Mouse (Mus musculus) MEL (cell line): Measurements from ENCODE around the gene Yjefn3. TPM values are rescaled to one million over a fixed set of nuclear protein-coding genes. Genes with fewer than 3 reads are reported as not detected.

ENCODE experiments used
- DNase-seq: peaks from one replicate; pipeline ENCODE4 v3.0.0; 2011; ENCODE audit warnings: low read depth, low spot score
- H3K27ac ChIP-seq: 2 replicates; pipeline ENCODE4 v1.5.1; 2012; ENCODE audit warnings: low read depth, mild to moderate bottlenecking, control low read depth, low read length, moderate library complexity; ENCODE audit not compliant: control insufficient read depth
- H3K27me3 ChIP-seq, 2 experiments: fragments of 150-350 bp in 1 of 2; sonication (generic) in 1 of 2; 2 replicates each; pipeline ENCODE4 v1.6.1; 2012; ENCODE audit warnings: low read length in 2 of 2, mild to moderate bottlenecking in 2 of 2, improper control_type of control experiment in 1 of 2, moderate library complexity in 1 of 2; ENCODE audit not compliant: insufficient read depth in 2 of 2, control insufficient read depth in 1 of 2
- H3K36me3 ChIP-seq, 2 experiments: 2 replicates each; pipeline ENCODE4 v1.6.1; 2012 to 2014; ENCODE audit warnings: low read length in 2 of 2, improper control_type of control experiment in 1 of 2, inconsistent platforms in 1 of 2, mild to moderate bottlenecking in 1 of 2; ENCODE audit not compliant: insufficient read depth in 2 of 2, control insufficient read depth in 1 of 2
- H3K4me1 ChIP-seq, 2 experiments: fragments of 150-350 bp in 1 of 2; sonication (generic) in 1 of 2; 2 replicates each; pipeline ENCODE4 v1.6.1; 2012; ENCODE audit warnings: low read length in 2 of 2, improper control_type of control experiment in 1 of 2, mild to moderate bottlenecking in 1 of 2; ENCODE audit not compliant: insufficient read depth in 2 of 2, control insufficient read depth in 1 of 2
- H3K4me3 ChIP-seq, 2 experiments: fragments of 150-350 bp in 1 of 2; sonication (generic) in 1 of 2; 2 replicates each; pipeline ENCODE4 v1.5.1; 2012; ENCODE audit warnings: low read depth in 2 of 2, low read length in 2 of 2, mild to moderate bottlenecking in 2 of 2, moderate library complexity in 2 of 2, control low read depth in 1 of 2, improper control_type of control experiment in 1 of 2; ENCODE audit not compliant: control insufficient read depth in 1 of 2, insufficient read depth in 1 of 2
- H3K79me2 ChIP-seq: 2 replicates; pipeline ENCODE4 v1.6.1; 2012; ENCODE audit warnings: mild to moderate bottlenecking, low read length, moderate library complexity; ENCODE audit not compliant: control insufficient read depth, poor library complexity, insufficient read depth
- H3K9ac ChIP-seq: 2 replicates; pipeline ENCODE4 v1.6.1; 2012; ENCODE audit warnings: low read depth, mild to moderate bottlenecking, control low read depth, low read length, moderate library complexity; ENCODE audit not compliant: control insufficient read depth, poor library complexity, severe bottlenecking
- H3K9me3 ChIP-seq: fragments of 150-350 bp; sonication (generic); replicated peaks from 2 replicates; pipeline ENCODE4 v1.6.1; 2012; ENCODE audit warnings: mild to moderate bottlenecking, low read length, improper control_type of control experiment, moderate library complexity; ENCODE audit not compliant: insufficient read depth
- ELF1 ChIP-seq: IDR thresholded peaks from 2 replicates; pipeline ENCODE4 v1.6.1; 2014; ENCODE audit warnings: low read depth, mild to moderate bottlenecking, inconsistent platforms, low read length, improper control_type of control experiment, moderate library complexity
- ETS1 ChIP-seq: IDR thresholded peaks from 2 replicates; pipeline ENCODE4 v1.6.1; 2012; ENCODE audit warnings: low read depth, mild to moderate bottlenecking, inconsistent platforms, low read length, improper control_type of control experiment, moderate library complexity
- MAX ChIP-seq: IDR thresholded peaks from 2 replicates; pipeline ENCODE4 v1.6.1; 2011; ENCODE audit warnings: low read length, improper control_type of control experiment
- MEF2A ChIP-seq: IDR thresholded peaks from 2 replicates; pipeline ENCODE4 v1.6.1; 2014; ENCODE audit warnings: low read depth, mild to moderate bottlenecking, inconsistent platforms, low read length, improper control_type of control experiment; ENCODE audit not compliant: poor library complexity, insufficient replicate concordance, severe bottlenecking; ENCODE audit errors: extremely low read depth
- MXI1 ChIP-seq: IDR thresholded peaks from 2 replicates; pipeline ENCODE4 v1.6.1; 2011; ENCODE audit warnings: mild to moderate bottlenecking, low read depth, low read length, improper control_type of control experiment
- MYB ChIP-seq: IDR thresholded peaks from 2 replicates; pipeline ENCODE4 v1.6.1; 2011; ENCODE audit warnings: mild to moderate bottlenecking, low read depth, low read length, improper control_type of control experiment
- MYC ChIP-seq: IDR thresholded peaks from 2 replicates; pipeline ENCODE4 v1.6.1; 2011; ENCODE audit warnings: low read depth, mild to moderate bottlenecking, low read length, improper control_type of control experiment, moderate library complexity
- NELFE ChIP-seq: IDR thresholded peaks from 2 replicates; pipeline ENCODE4 v1.6.1; 2011; ENCODE audit warnings: low read depth, low read length, improper control_type of control experiment
- POLR2A ChIP-seq, 2 experiments: IDR thresholded peaks; 2 replicates each; pipeline ENCODE4 v1.6.1; 2011 to 2012; ENCODE audit warnings: low read length in 2 of 2, mild to moderate bottlenecking in 2 of 2, control low read depth in 1 of 2, improper control_type of control experiment in 1 of 2, low read depth in 1 of 2, moderate library complexity in 1 of 2; ENCODE audit not compliant: control insufficient read depth in 1 of 2, insufficient read depth in 1 of 2, poor library complexity in 1 of 2
- POLR2AphosphoS5 ChIP-seq: IDR thresholded peaks from 2 replicates; pipeline ENCODE4 v1.6.1; 2012; ENCODE audit warnings: low read depth, borderline replicate concordance, mild to moderate bottlenecking, inconsistent platforms, low read length, moderate library complexity, mixed read lengths
- RAD21 ChIP-seq: IDR thresholded peaks from 2 replicates; pipeline ENCODE4 v1.6.1; 2011; ENCODE audit warnings: mild to moderate bottlenecking, low read depth, low read length, improper control_type of control experiment
- RCOR1 ChIP-seq: IDR thresholded peaks from 2 replicates; pipeline ENCODE4 v1.6.1; 2012; ENCODE audit warnings: low read depth, mild to moderate bottlenecking, inconsistent platforms, low read length, improper control_type of control experiment
- SIN3A ChIP-seq: IDR thresholded peaks from 2 replicates; pipeline ENCODE4 v1.6.1; 2012; ENCODE audit warnings: low read length, improper control_type of control experiment, inconsistent platforms
- SMC3 ChIP-seq: IDR thresholded peaks from 2 replicates; pipeline ENCODE4 v1.6.1; 2011; ENCODE audit warnings: low read depth, low read length, improper control_type of control experiment
- TAL1 ChIP-seq: IDR thresholded peaks from 2 replicates; pipeline ENCODE4 v1.6.1; 2012; ENCODE audit warnings: mild to moderate bottlenecking, inconsistent platforms, low read length, moderate library complexity, mixed read lengths
- TBP ChIP-seq: IDR thresholded peaks from 2 replicates; pipeline ENCODE4 v1.8.0; 2011; ENCODE audit warnings: low read depth, low read length, improper control_type of control experiment
- USF2 ChIP-seq, 2 experiments: IDR thresholded peaks; 2 replicates each; pipeline ENCODE4 v1.6.1; 2011 to 2012; ENCODE audit warnings: improper control_type of control experiment in 2 of 2, low read length in 2 of 2, borderline replicate concordance in 1 of 2, inconsistent platforms in 1 of 2, low read depth in 1 of 2, mild to moderate bottlenecking in 1 of 2; ENCODE audit not compliant: insufficient read depth in 1 of 2
- ZC3H11A ChIP-seq: IDR thresholded peaks from 2 replicates; pipeline ENCODE4 v1.6.1; 2012; ENCODE audit warnings: low read depth, mild to moderate bottlenecking, inconsistent platforms, low read length, improper control_type of control experiment
- polyA plus RNA-seq, 2 experiments: library from polyadenylated mRNA; stranded (reverse) in 1 of 2; unstranded in 1 of 2; fragments of >175 nt in 1 of 2; fragments of >200 nt in 1 of 2; gene quantifications; 2 replicates each; pipeline versions ENCODE4 v1.2.1 to v1.2.4; 2012; ENCODE audit warnings: low replicate concordance in 2 of 2, low read depth in 1 of 2; ENCODE audit not compliant: insufficient read length in 2 of 2, insufficient read depth in 1 of 2, missing spikeins in 1 of 2
- total RNA-seq: library from RNA; depleted of rRNA; stranded (reverse); fragments of 300-350 nt; gene quantifications from 2 replicates; pipeline ENCODE4 v1.2.3, GENCODE M21; 2012; rRNA removed

The Yjefn3 gene
- total and polyA plus RNA-seq, 3 experiments = 5.3 to 8.2 TPM; not detected in 1

GRCm38 (mm10) chr8:69848951-69849350 is 53.6 kb downstream of the Yjefn3 start:
- no peaks in the 10 kb centered on the region for H3K79me2 ChIP-seq
- no peak overlapping the region for H3K4me3 ChIP-seq
- TF ChIP-seq RAD21 (no peak), SMC3 (no peak), RCOR1 (no peak), ELF1 (no peak), MAX (no peak), NELFE (no peak), MEF2A (no peak), ZC3H11A (no peak), ETS1 (no peak; the same call in 1 of the 2 replicates), MYB (no peak), POLR2A (IDR thresholded peaks at IDR 0.05; ENCODE audit: control insufficient read depth in 1 of 2, insufficient read depth in 1 of 2, low read depth in 1 of 2, low read length in 2 of 2, poor library complexity in 1 of 2) (no peak), POLR2AphosphoS5 (no peak), SIN3A (no peak), USF2 (IDR thresholded peaks at IDR 0.05; ENCODE audit: borderline replicate concordance in 1 of 2, insufficient read depth in 1 of 2, low read depth in 1 of 2, low read length in 2 of 2) (no peak)
- DNase-seq = peak; percentile 35
- no peaks in the 10 kb centered on the region for H3K9me3 ChIP-seq
- H3K9ac ChIP-seq = no peak overlapping the region
- H3K27me3 ChIP-seq = no peaks in the 10 kb centered on the region
- H3K36me3 ChIP-seq = peaks cover 0 to 6% of the 10 kb centered on the region in 2 experiments; a peak in 2 of 4 replicates
- H3K27ac ChIP-seq = no peak overlapping the region
- H3K4me1 ChIP-seq = peaks cover 0 to 9% of the 10 kb centered on the region in 2 experiments; a peak in 2 of 4 replicates

- no peaks in the 10 kb centered on the region for H3K79me2 ChIP-seq
- no peak overlapping the region for H3K27ac ChIP-seq
- no peaks in the 10 kb centered on the region for H3K27me3 ChIP-seq
- TF ChIP-seq MXI1 (no peak), MYB (no peak), POLR2A (IDR thresholded peaks at IDR 0.05; ENCODE audit: control insufficient read depth in 1 of 2, insufficient read depth in 1 of 2, low read depth in 1 of 2, low read length in 2 of 2, poor library complexity in 1 of 2) (no peak), TAL1 (no peak), POLR2AphosphoS5 (no peak), MYC (no peak), TBP (no peak), SMC3 (no peak)
- no peak overlapping the region for H3K4me3 ChIP-seq
- peaks cover 0 to 9% of the 10 kb centered on the region in 2 experiments; a peak in 2 of 4 replicates for H3K4me1 ChIP-seq
- H3K9me3 ChIP-seq = no peaks in the 10 kb centered on the region
- no peak overlapping the region for H3K9ac ChIP-seq
- DNase-seq = no peak
- peaks cover 0 to 6% of the 10 kb centered on the region in 2 experiments; a peak in 2 of 4 replicates for H3K36me3 ChIP-seq
Observed at GRCm38 (mm10) chr8:69847167-69848065, 55.1 kb downstream of the Yjefn3 start.

Other genes starting within 250 kb of the Yjefn3 start
- gene Zfp964, start 248.2 kb downstream of the Yjefn3 start, total RNA-seq = 0.58 and 0.78 TPM in 2 replicates
- under 1 TPM in 1 of 2 experiments, not detected in 1; 0.52 TPM for gene Zfp964, start 248.2 kb downstream of the Yjefn3 start, polyA plus RNA-seq
- gene Zfp869, start 192.0 kb downstream of the Yjefn3 start, total RNA-seq = 15.7 and 17.9 TPM in 2 replicates
- 10 to 100 TPM in 1 of 2 experiments, not detected in 1; 13.0 TPM for gene Zfp869, start 192.0 kb downstream of the Yjefn3 start, polyA plus RNA-seq
- gene Zfp963, start 152.7 kb downstream of the Yjefn3 start, total RNA-seq = 0.46 and 0.65 TPM in 2 replicates
- under 1 TPM in 1 of 2 experiments, not detected in 1; 0.95 TPM for gene Zfp963, start 152.7 kb downstream of the Yjefn3 start, polyA plus RNA-seq
- 0.46 TPM in 1 of 2 replicates, not detected in the other for gene Gm20422, start 127.8 kb downstream of the Yjefn3 start, total RNA-seq
- not detected for gene Gm20422, start 127.8 kb downstream of the Yjefn3 start, polyA plus RNA-seq
- 50.9 and 52.4 TPM in 2 replicates for gene Atp13a1, start 111.5 kb downstream of the Yjefn3 start, total RNA-seq
- 10 to 100 TPM in 1 of 2 experiments, not detected in 1; 83.7 TPM for gene Atp13a1, start 111.5 kb downstream of the Yjefn3 start, polyA plus RNA-seq
- 10.5 and 12.3 TPM in 2 replicates for gene Zfp866, start 111.5 kb downstream of the Yjefn3 start, total RNA-seq
- 10 to 100 TPM in 1 of 2 experiments, not detected in 1; 11.7 TPM for gene Zfp866, start 111.5 kb downstream of the Yjefn3 start, polyA plus RNA-seq
- gene Gmip, start 94.0 kb downstream of the Yjefn3 start, total RNA-seq = 21.8 and 26.0 TPM in 2 replicates
- 10 to 100 TPM in 1 of 2 experiments, not detected in 1; 52.4 TPM for gene Gmip, start 94.0 kb downstream of the Yjefn3 start, polyA plus RNA-seq
- 0.77 and 0.85 TPM in 2 replicates for gene Lpar2, start 80.3 kb downstream of the Yjefn3 start, total RNA-seq
- gene Lpar2, start 80.3 kb downstream of the Yjefn3 start, polyA plus RNA-seq = 1 to 10 TPM in 1 of 2 experiments, not detected in 1; 2.8 TPM
- gene Pbx4, start 70.2 kb downstream of the Yjefn3 start, total RNA-seq = 7.2 and 9.3 TPM in 2 replicates
- gene Pbx4, start 70.2 kb downstream of the Yjefn3 start, polyA plus RNA-seq = 10 to 100 TPM in 1 of 2 experiments, not detected in 1; 15.6 TPM
- gene Cilp2, start 15.0 kb downstream of the Yjefn3 start, total RNA-seq = 0.04 TPM in 1 of 2 replicates, not detected in the other
- under 1 TPM in 1 of 2 experiments, not detected in 1; 0.03 TPM for gene Cilp2, start 15.0 kb downstream of the Yjefn3 start, polyA plus RNA-seq
- gene Tssk6, start 528 bp downstream of the Yjefn3 start, total RNA-seq = 2.1 and 3.4 TPM in 2 replicates
- 1 to 10 TPM in 1 of 2 experiments, not detected in 1; 3.8 TPM for gene Tssk6, start 528 bp downstream of the Yjefn3 start, polyA plus RNA-seq
- 114 and 122 TPM in 2 replicates for gene Ndufa13, start 154 bp downstream of the Yjefn3 start, total RNA-seq
- 10 to 100 TPM in 1 of 2 experiments, not detected in 1; 97.7 TPM for gene Ndufa13, start 154 bp downstream of the Yjefn3 start, polyA plus RNA-seq
- 101 and 111 TPM in 2 replicates for gene Gatad2a, start 93.7 kb upstream of the Yjefn3 start, total RNA-seq
- 100 to 1,000 TPM in 1 of 2 experiments, 10 to 100 TPM in 1; 38.0 to 129 TPM for gene Gatad2a, start 93.7 kb upstream of the Yjefn3 start, polyA plus RNA-seq
- 39.0 and 39.2 TPM in 2 replicates for gene Mau2, start 140.0 kb upstream of the Yjefn3 start, total RNA-seq
- gene Mau2, start 140.0 kb upstream of the Yjefn3 start, polyA plus RNA-seq = 10 to 100 TPM in 1 of 2 experiments, not detected in 1; 43.4 TPM
- gene Sugp1, start 140.1 kb upstream of the Yjefn3 start, total RNA-seq = 27.1 and 29.9 TPM in 2 replicates
- gene Sugp1, start 140.1 kb upstream of the Yjefn3 start, polyA plus RNA-seq = 10 to 100 TPM in 1 of 2 experiments, not detected in 1; 45.5 TPM
- gene Tm6sf2, start 170.2 kb upstream of the Yjefn3 start, total RNA-seq = 0.78 and 1.0 TPM in 2 replicates
- 1 to 10 TPM in 1 of 2 experiments, not detected in 1; 1.2 TPM for gene Tm6sf2, start 170.2 kb upstream of the Yjefn3 start, polyA plus RNA-seq
- not detected in 2 replicates for gene Hapln4, start 180.7 kb upstream of the Yjefn3 start, total RNA-seq
- gene Hapln4, start 180.7 kb upstream of the Yjefn3 start, polyA plus RNA-seq = under 1 TPM in 1 of 2 experiments, not detected in 1; 0.03 TPM
- not detected in 2 replicates for gene Ncan, start 218.2 kb upstream of the Yjefn3 start, total RNA-seq
- gene Ncan, start 218.2 kb upstream of the Yjefn3 start, polyA plus RNA-seq = not detected
- 20.8 and 24.6 TPM in 2 replicates for gene Nr2c2ap, start 228.6 kb upstream of the Yjefn3 start, total RNA-seq
- 10 to 100 TPM in 1 of 2 experiments, not detected in 1; 55.7 TPM for gene Nr2c2ap, start 228.6 kb upstream of the Yjefn3 start, polyA plus RNA-seq
- gene Rfxank, start 236.4 kb upstream of the Yjefn3 start, total RNA-seq = 5.0 and 5.5 TPM in 2 replicates
- 1 to 10 TPM in 1 of 2 experiments, not detected in 1; 7.2 TPM for gene Rfxank, start 236.4 kb upstream of the Yjefn3 start, polyA plus RNA-seq
- 49.5 and 62.8 TPM in 2 replicates for gene Borcs8, start 236.8 kb upstream of the Yjefn3 start, total RNA-seq
- 10 to 100 TPM in 1 of 2 experiments, not detected in 1; 73.0 TPM for gene Borcs8, start 236.8 kb upstream of the Yjefn3 start, polyA plus RNA-seq
- gene Mef2b, start 237.0 kb upstream of the Yjefn3 start, total RNA-seq = 2.0 and 2.5 TPM in 2 replicates
- gene Mef2b, start 237.0 kb upstream of the Yjefn3 start, polyA plus RNA-seq = 1 to 10 TPM in 1 of 2 experiments, not detected in 1; 6.5 TPM